Mouse (Mus musculus): ENCODE data around the gene Bcl7b. TPM values are rescaled to one million over a fixed set of nuclear protein-coding genes. Genes with fewer than 3 reads are reported as not detected.
"Not testable (repeated sequence)": the region's sequence is repeated elsewhere in the genome, so short reads cannot be mapped to it uniquely, and the experiment has no call there.

The Bcl7b gene
- polyA plus RNA-seq, 1 experiment from 2014 or later: 56.2 TPM

DNA sequence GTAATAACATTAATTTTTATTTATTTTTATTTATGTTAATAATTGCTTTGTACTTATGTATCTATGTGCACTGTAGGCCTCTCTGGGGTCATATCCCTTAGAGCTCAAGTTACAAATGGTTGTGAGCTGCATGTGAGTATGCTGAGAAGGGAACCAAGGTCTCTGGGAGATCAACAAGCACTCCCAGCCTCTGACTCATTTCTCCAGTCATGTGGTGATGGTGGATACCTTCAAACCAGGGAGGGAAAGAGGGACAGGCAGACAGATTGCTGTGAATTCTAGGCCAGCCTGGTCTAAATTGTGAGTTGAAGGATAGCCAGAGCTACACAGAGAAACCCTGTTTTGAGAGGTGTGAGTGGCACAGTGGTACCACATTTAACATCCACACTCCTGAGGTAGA, 52.9 kb downstream of the Bcl7b start:
- Histone ChIP-seq H3K27me3 (ENCODE audit: control insufficient read depth, insufficient read depth, low read depth, low read length) (no peaks in the 10 kb centered on the region), H3K27ac (ENCODE audit: low read length) (no peak overlapping the region), H3K36me3 (ENCODE audit: control insufficient read depth, insufficient read depth, low read length) (peaks cover 75% of the 10 kb centered on the region), H3K9me3 (ENCODE audit: control insufficient read depth, low read length) (no peaks in the 10 kb centered on the region), H3K9ac (ENCODE audit: low read length) (no peak overlapping the region), H3K4me2 (ENCODE audit: low read depth, low read length) (no peak overlapping the region), H3K4me3 (ENCODE audit: low read length) (no peak overlapping the region), H3K4me1 (replicated peaks; ENCODE audit: control insufficient read depth, insufficient read depth, low read length) (no peaks in the 10 kb centered on the region)
- no peak for ATAC-seq (ENCODE audit: low read depth)

DNA sequence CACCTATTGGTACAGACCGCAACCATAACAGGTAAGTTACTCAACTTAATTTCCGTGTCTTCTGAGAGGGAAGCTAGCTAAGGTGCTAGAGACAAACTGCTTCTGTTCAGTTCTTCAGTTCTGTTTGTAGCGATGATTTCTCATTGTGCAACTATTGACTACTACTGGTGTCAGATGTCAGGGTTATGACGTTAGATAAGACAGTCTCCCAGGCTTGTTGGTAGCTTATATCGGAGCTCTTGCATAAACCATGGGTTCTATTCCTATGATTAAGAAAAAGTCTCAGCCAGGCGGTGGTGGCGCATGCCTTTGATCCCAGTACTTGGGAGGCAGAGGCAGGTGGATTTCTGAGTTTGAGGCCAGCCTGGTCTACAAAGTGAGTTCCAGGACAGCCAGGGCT, 54.0 kb downstream of the Bcl7b start:
- no peaks in the 10 kb centered on the region for H3K27me3 ChIP-seq (ENCODE audit: control insufficient read depth, insufficient read depth, low read depth, low read length)
- WGBS: 88% methylated on average over 7 of the region's 7 CpGs
- H3K9ac ChIP-seq (ENCODE audit: low read length): no peak overlapping the region
- no peak overlapping the region for H3K27ac ChIP-seq (ENCODE audit: low read length)
- H3K36me3 ChIP-seq (ENCODE audit: control insufficient read depth, insufficient read depth, low read length): peaks cover 73% of the 10 kb centered on the region
- no peak overlapping the region for H3K4me3 ChIP-seq (ENCODE audit: low read length)
- H3K9me3 ChIP-seq (ENCODE audit: control insufficient read depth, low read length): no peaks in the 10 kb centered on the region
- H3K4me1 ChIP-seq (replicated peaks; ENCODE audit: control insufficient read depth, insufficient read depth, low read length): no peaks in the 10 kb centered on the region
- no peak for ATAC-seq (ENCODE audit: low read depth)
- no peak overlapping the region for H3K4me2 ChIP-seq (ENCODE audit: low read depth, low read length)

DNA sequence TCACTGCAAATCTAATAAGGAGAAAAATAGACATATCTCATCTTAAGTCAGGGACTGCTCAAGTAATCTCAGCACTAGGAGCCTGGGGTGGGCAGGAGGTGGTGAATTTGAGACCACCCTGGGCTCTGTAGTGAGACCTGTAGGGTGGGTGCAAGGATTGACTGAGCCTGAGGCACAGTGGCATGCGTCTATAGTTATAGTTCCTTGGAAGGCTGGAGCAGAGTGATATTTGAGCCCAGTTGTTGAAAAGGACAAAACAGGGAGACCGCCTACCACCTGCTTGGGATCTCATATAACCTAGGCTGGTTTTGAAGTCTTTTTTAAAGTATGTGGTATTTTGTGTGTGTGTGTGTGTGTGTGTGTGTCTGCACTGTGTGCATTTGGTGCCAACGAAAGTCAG, 56.1 kb downstream of the Bcl7b start:
- WGBS: 92% methylated on average over 3 of the region's 3 CpGs
- Histone ChIP-seq H3K4me2 (ENCODE audit: low read depth, low read length) (no peak overlapping the region), H3K4me1 (replicated peaks; ENCODE audit: control insufficient read depth, insufficient read depth, low read length) (no peaks in the 10 kb centered on the region), H3K4me3 (ENCODE audit: low read length) (no peak overlapping the region), H3K27me3 (ENCODE audit: control insufficient read depth, insufficient read depth, low read depth, low read length) (no peaks in the 10 kb centered on the region), H3K36me3 (ENCODE audit: control insufficient read depth, insufficient read depth, low read length) (peaks cover 66% of the 10 kb centered on the region), H3K27ac (ENCODE audit: low read length) (no peak overlapping the region), H3K9me3 (ENCODE audit: control insufficient read depth, low read length) (no peaks in the 10 kb centered on the region), H3K9ac (ENCODE audit: low read length) (no peak overlapping the region)
- no peak for ATAC-seq (ENCODE audit: low read depth)

DNA sequence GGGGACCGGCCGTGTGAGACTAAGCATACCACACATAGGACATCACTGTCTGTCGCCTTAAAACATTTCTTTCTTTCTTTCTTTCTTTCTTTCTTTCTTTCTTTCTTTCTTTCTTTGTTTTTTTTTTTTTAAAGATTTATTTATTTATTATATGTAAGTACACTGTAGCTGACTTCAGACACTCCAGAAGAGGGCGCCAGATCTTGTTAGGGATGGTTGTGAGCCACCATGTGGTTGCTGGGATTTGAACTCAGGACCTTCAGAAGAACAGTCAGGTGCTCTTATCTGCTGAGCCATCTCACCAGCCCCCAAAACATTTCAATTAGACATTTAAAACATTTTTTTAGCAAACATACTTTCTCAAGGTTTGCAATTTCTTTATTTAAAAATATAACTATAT, 57.8 kb downstream of the Bcl7b start:
- not testable (repeated sequence) for H3K27me3 ChIP-seq (ENCODE audit: control insufficient read depth, insufficient read depth, low read depth, low read length); H3K4me1 ChIP-seq (replicated peaks; ENCODE audit: control insufficient read depth, insufficient read depth, low read length); H3K9me3 ChIP-seq (ENCODE audit: control insufficient read depth, low read length); H3K4me3 ChIP-seq (ENCODE audit: low read length); H3K9ac ChIP-seq (ENCODE audit: low read length); ATAC-seq (ENCODE audit: low read depth); H3K27ac ChIP-seq (ENCODE audit: low read length); H3K4me2 ChIP-seq (ENCODE audit: low read depth, low read length)
- H3K36me3 ChIP-seq (ENCODE audit: control insufficient read depth, insufficient read depth, low read length): peaks cover 67% of the 10 kb centered on the region
- WGBS: 90% methylated on average over 4 of the region's 4 CpGs

DNA sequence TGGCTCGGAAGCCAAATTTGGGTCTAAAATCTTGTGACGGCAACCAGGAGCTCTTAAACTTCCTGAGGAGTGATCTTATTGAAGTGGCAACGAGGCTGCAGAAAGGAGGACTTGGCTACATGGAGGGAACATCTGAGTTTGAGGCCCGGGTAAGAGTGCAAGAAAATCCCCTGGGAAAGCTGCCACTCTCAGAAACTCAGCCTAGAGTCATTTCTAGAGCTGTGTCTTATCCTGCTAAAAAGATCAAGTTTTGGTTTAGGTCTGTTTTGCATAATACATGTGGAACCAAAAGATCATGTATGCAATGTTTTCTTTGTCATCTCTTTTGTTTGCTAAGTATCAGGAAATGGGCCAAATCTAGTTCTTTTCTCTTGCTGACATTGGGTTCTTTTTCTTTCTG, 62.1 kb downstream of the Bcl7b start:
- Histone ChIP-seq H3K4me1 (replicated peaks; ENCODE audit: control insufficient read depth, insufficient read depth, low read length) (no peaks in the 10 kb centered on the region), H3K36me3 (ENCODE audit: control insufficient read depth, insufficient read depth, low read length) (peaks cover 67% of the 10 kb centered on the region), H3K4me3 (ENCODE audit: low read length) (no peak overlapping the region), H3K27me3 (ENCODE audit: control insufficient read depth, insufficient read depth, low read depth, low read length) (no peaks in the 10 kb centered on the region), H3K4me2 (ENCODE audit: low read depth, low read length) (no peak overlapping the region), H3K9ac (ENCODE audit: low read length) (no peak overlapping the region), H3K27ac (ENCODE audit: low read length) (no peak overlapping the region), H3K9me3 (ENCODE audit: control insufficient read depth, low read length) (no peaks in the 10 kb centered on the region)
- WGBS: 85% methylated on average over 4 of the region's 4 CpGs
- ATAC-seq (ENCODE audit: low read depth): no peak

Small RNA genes within 50 kb of the gene (microRNA-seq; reads per million reads assigned to microRNA genes)
- gene Gm25315: not detected

Other genes starting within 250 kb of the Bcl7b start
- 30.6 and 33.5 TPM in 2 replicates for gene Mettl27, start 235.9 kb upstream of the Bcl7b start, polyA plus RNA-seq (2015; fragmentation: Nextera tagmentation; extraction: Ambion mirVana)
- gene Cldn4, start 221.3 kb upstream of the Bcl7b start, polyA plus RNA-seq (2015; fragmentation: Nextera tagmentation; extraction: Ambion mirVana): 33.0 and 33.1 TPM in 2 replicates
- 328 and 355 TPM in 2 replicates for gene Cldn3, start 182.1 kb upstream of the Bcl7b start, polyA plus RNA-seq (2015; fragmentation: Nextera tagmentation; extraction: Ambion mirVana)
- 73.3 and 73.4 TPM in 2 replicates for gene Abhd11, start 159.1 kb upstream of the Bcl7b start, polyA plus RNA-seq (2015; fragmentation: Nextera tagmentation; extraction: Ambion mirVana)
- gene Stx1a, start 144.8 kb upstream of the Bcl7b start, polyA plus RNA-seq (2015; fragmentation: Nextera tagmentation; extraction: Ambion mirVana): 11.8 and 12.4 TPM in 2 replicates
- gene Dnajc30, start 104.1 kb upstream of the Bcl7b start, polyA plus RNA-seq (2015; fragmentation: Nextera tagmentation; extraction: Ambion mirVana): 32.2 and 32.5 TPM in 2 replicates
- gene Bud23, start 103.3 kb upstream of the Bcl7b start, polyA plus RNA-seq (2015; fragmentation: Nextera tagmentation; extraction: Ambion mirVana): 100 and 110 TPM in 2 replicates
- 4.2 and 5.3 TPM in 2 replicates for gene Vps37d, start 90.0 kb upstream of the Bcl7b start, polyA plus RNA-seq (2015; fragmentation: Nextera tagmentation; extraction: Ambion mirVana)
- gene Mlxipl, start 78.4 kb upstream of the Bcl7b start, polyA plus RNA-seq (2015; fragmentation: Nextera tagmentation; extraction: Ambion mirVana): 2.4 and 3.6 TPM in 2 replicates
- 20.6 and 22.6 TPM in 2 replicates for gene Tbl2, start 18.6 kb upstream of the Bcl7b start, polyA plus RNA-seq (2015; fragmentation: Nextera tagmentation; extraction: Ambion mirVana)
- gene Baz1b, start 19.0 kb downstream of the Bcl7b start, polyA plus RNA-seq (2015; fragmentation: Nextera tagmentation; extraction: Ambion mirVana): 33.8 and 35.3 TPM in 2 replicates
- gene Fzd9, start 82.9 kb downstream of the Bcl7b start, polyA plus RNA-seq (2015; fragmentation: Nextera tagmentation; extraction: Ambion mirVana): 1.1 TPM in 2 replicates
- gene Fkbp6, start 181.8 kb downstream of the Bcl7b start, polyA plus RNA-seq (2015; fragmentation: Nextera tagmentation; extraction: Ambion mirVana): not detected in 2 replicates
- not detected in 2 replicates for gene Trim50, start 185.0 kb downstream of the Bcl7b start, polyA plus RNA-seq (2015; fragmentation: Nextera tagmentation; extraction: Ambion mirVana)
- gene Nsun5, start 201.7 kb downstream of the Bcl7b start, polyA plus RNA-seq (2015; fragmentation: Nextera tagmentation; extraction: Ambion mirVana): 32.1 and 34.3 TPM in 2 replicates
- gene Pom121, start 226.3 kb downstream of the Bcl7b start, polyA plus RNA-seq (2015; fragmentation: Nextera tagmentation; extraction: Ambion mirVana): 9.4 and 9.7 TPM in 2 replicates

Measured in lung, embryonic 16.5 days (tissue).